Comparison of ENCODE assay signal across 20 mouse cellular contexts in the genomic region with DNA sequence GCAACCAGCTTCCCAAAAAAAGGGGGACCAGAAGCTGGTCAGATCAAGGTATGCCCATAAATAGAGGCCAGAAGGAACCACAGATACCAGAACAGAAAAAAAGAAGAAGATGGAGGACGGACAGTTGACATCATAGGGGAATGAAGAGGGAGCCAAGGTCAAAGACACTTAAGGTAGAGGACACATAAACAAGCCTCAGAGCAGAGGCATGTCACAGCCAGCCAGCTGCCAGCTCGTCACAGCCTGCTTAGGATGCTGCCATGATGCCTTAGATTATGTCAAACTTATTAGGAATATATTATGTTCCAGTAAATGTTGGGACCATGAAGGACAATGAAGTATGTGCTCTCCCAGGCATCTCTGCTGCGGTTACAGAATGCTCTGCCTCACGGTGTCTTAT.
DNase-seq lines count a peak whose midpoint lies in the region; ATAC-seq lines count a peak whose summit lies in the region.
"Had no signal": no experiment of that assay in that cellular context is flagged by ENCODE, and none has a peak within 500 bp of the region (broad histone marks: within the 10 kb centered on the region; RNA-seq: fewer than 3 reads in every experiment).

No protein-coding gene starts in this region.

- H3K36me3 ChIP-seq in forebrain, embryonic 11.5 days (ENCODE audit: control insufficient read depth, insufficient read depth, low read length): no peaks in the 10 kb centered on the region
- no peaks in the 10 kb centered on the region for H3K36me3 ChIP-seq in forebrain, embryonic 16.5 days (ENCODE audit: control insufficient read depth, insufficient read depth)
- peaks cover 34% of the 10 kb centered on the region for H3K36me3 ChIP-seq in heart, embryonic 10.5 days
- H3K36me3 ChIP-seq in heart, embryonic 14.5 days (ENCODE audit: control insufficient read depth, insufficient read depth, low read length): peaks cover 16% of the 10 kb centered on the region
- H3K36me3 ChIP-seq: hindbrain, embryonic 13.5 days had no signal

- no peak overlapping the region for H3K9ac ChIP-seq in forebrain, embryonic 11.5 days (ENCODE audit: low read length)
- H3K9ac ChIP-seq in forebrain, embryonic 16.5 days (replicated peaks; ENCODE audit: low read depth, low read length): no peak overlapping the region
- H3K9ac ChIP-seq in heart, embryonic 14.5 days (ENCODE audit: low read length): no peak overlapping the region
- H3K9ac ChIP-seq: embryonic facial prominence, embryonic 12.5 days; forebrain, embryonic 12.5 days; forebrain, postnatal 0 days; hindbrain, embryonic 13.5 days had no signal

- no peaks in the 10 kb centered on the region for H3K9me3 ChIP-seq in forebrain, embryonic 11.5 days (ENCODE audit: control insufficient read depth, low read length)
- H3K9me3 ChIP-seq in forebrain, embryonic 16.5 days (ENCODE audit: control insufficient read depth, low read length): peaks cover 5% of the 10 kb centered on the region
- H3K9me3 ChIP-seq in heart, embryonic 10.5 days: peaks cover 3% of the 10 kb centered on the region; the same call in 1 of the 2 replicates
- H3K9me3 ChIP-seq in heart, embryonic 14.5 days (ENCODE audit: control insufficient read depth, low read length): peaks cover 6% of the 10 kb centered on the region

- H3K4me2 ChIP-seq in forebrain, embryonic 11.5 days (ENCODE audit: low read depth, low read length, severe bottlenecking): no peak overlapping the region
- H3K4me2 ChIP-seq in forebrain, embryonic 16.5 days (ENCODE audit: low read length): no peak overlapping the region
- no peak overlapping the region for H3K4me2 ChIP-seq in heart, embryonic 14.5 days (ENCODE audit: low read length)
- H3K4me2 ChIP-seq: embryonic facial prominence, embryonic 12.5 days; forebrain, embryonic 12.5 days; hindbrain, embryonic 13.5 days had no signal

- H3K27me3 ChIP-seq in forebrain, embryonic 11.5 days (ENCODE audit: control insufficient read depth, insufficient read depth, low read length): no peaks in the 10 kb centered on the region; the same call in 1 of the 2 replicates
- no peaks in the 10 kb centered on the region for H3K27me3 ChIP-seq in forebrain, embryonic 16.5 days (replicated peaks; ENCODE audit: control insufficient read depth, insufficient read depth, low read length)
- no peaks in the 10 kb centered on the region for H3K27me3 ChIP-seq in heart, embryonic 10.5 days (ENCODE audit: insufficient read depth, poor library complexity, severe bottlenecking)
- no peaks in the 10 kb centered on the region for H3K27me3 ChIP-seq in heart, embryonic 14.5 days (ENCODE audit: control insufficient read depth, insufficient read depth, low read length)
- H3K27me3 ChIP-seq: embryonic facial prominence, embryonic 12.5 days; forebrain, embryonic 12.5 days had no signal

- H3K27ac ChIP-seq in forebrain, embryonic 11.5 days (ENCODE audit: low read depth, low read length): no peak overlapping the region
- H3K27ac ChIP-seq in forebrain, embryonic 16.5 days (ENCODE audit: low read length): no peak overlapping the region
- peak overlapping the region; percentile 67; the same call in 1 of the 2 replicates for H3K27ac ChIP-seq in heart, embryonic 10.5 days
- H3K27ac ChIP-seq in heart, embryonic 14.5 days (replicated peaks in 1 of 2; ENCODE audit: control insufficient read depth in 1 of 2, insufficient read depth in 1 of 2, low read depth in 2 of 2, low read length in 2 of 2): peak overlapping the region; percentile 36 to 39; a peak in 3 of 4 replicates
- H3K27ac ChIP-seq in brown adipose tissue, adult 24 weeks (replicated peaks; ENCODE audit: low read depth, low read length): 0 out of 2 replicates have a peak overlapping the region, but pooled peaks have one; percentile 3
- H3K27ac ChIP-seq: embryonic facial prominence, embryonic 12.5 days; forebrain, embryonic 12.5 days; hindbrain, embryonic 13.5 days; hindbrain, postnatal 0 days had no signal

- no peak for ATAC-seq in forebrain, embryonic 11.5 days (replicated peaks; ENCODE audit: low FRiP score)
- no peak for ATAC-seq in forebrain, embryonic 16.5 days
- no peak for ATAC-seq in heart, embryonic 14.5 days (ENCODE audit: insufficient number of reproducible peaks, insufficient read depth, low FRiP score, low read depth)
- ATAC-seq: forebrain, postnatal 0 days; hindbrain, postnatal 0 days had no signal

- peak; percentile 33 for DNase-seq in forebrain, embryonic 11.5 days (ENCODE audit: low spot score)
- DNase-seq in heart, embryonic 10.5 days (ENCODE audit: low spot score): no peak
- DNase-seq in heart, postnatal 10 days: no peak
- DNase-seq in heart, adult 18-20 months: no peak
- no peak for DNase-seq in B cell, adult 2 months
- DNase-seq: adrenal gland, postnatal 10 days; cerebellum, adult 11-12 months; cerebellum, adult 9-10 months; cerebellum, postnatal 25 days; forebrain, postnatal 0 days; gastrocnemius, postnatal 36 days; kidney, adult 11 months; kidney, adult 9 months had no signal

- intact Hi-C loops in heart, postnatal 10 days (cut with DNase I): no loop called here

- H3K4me3 ChIP-seq in forebrain, embryonic 11.5 days (ENCODE audit: low read depth, low read length): no peak overlapping the region
- H3K4me3 ChIP-seq in forebrain, embryonic 16.5 days (replicated peaks; ENCODE audit: low read length): no peak overlapping the region
- H3K4me3 ChIP-seq in heart, embryonic 10.5 days: no peak overlapping the region
- no peak overlapping the region for H3K4me3 ChIP-seq in heart, embryonic 14.5 days (ENCODE audit: control insufficient read depth in 1 of 2, insufficient read depth in 1 of 2, low read depth in 1 of 2, low read length in 2 of 2)
- H3K4me3 ChIP-seq in brown adipose tissue, adult 24 weeks (ENCODE audit: insufficient read depth, low read depth, low read length): no peak overlapping the region
- H3K4me3 ChIP-seq: embryonic facial prominence, embryonic 12.5 days; forebrain, embryonic 12.5 days; hindbrain, embryonic 13.5 days had no signal

- WGBS in forebrain, embryonic 11.5 days: 89% methylated on average over 4 of the region's 4 CpGs
- 88% methylated on average over 4 of the region's 4 CpGs for WGBS in forebrain, embryonic 16.5 days
- 75% methylated on average over 4 of the region's 4 CpGs for WGBS in heart, embryonic 10.5 days
- 64% methylated on average over 4 of the region's 4 CpGs for WGBS in heart, embryonic 14.5 days

- no peaks in the 10 kb centered on the region for H3K4me1 ChIP-seq in forebrain, embryonic 11.5 days (replicated peaks; ENCODE audit: control insufficient read depth, insufficient read depth, low read length)
- H3K4me1 ChIP-seq in forebrain, embryonic 16.5 days (replicated peaks; ENCODE audit: control insufficient read depth, insufficient read depth, low read length): no peaks in the 10 kb centered on the region; the same call in 1 of the 2 replicates
- H3K4me1 ChIP-seq in heart, embryonic 10.5 days: peaks cover 44% of the 10 kb centered on the region
- H3K4me1 ChIP-seq in heart, embryonic 14.5 days (ENCODE audit: control insufficient read depth in 2 of 2, insufficient read depth in 2 of 2, low read length in 2 of 2): peaks cover 26 to 53% of the 10 kb centered on the region in 2 experiments
- peaks cover 40% of the 10 kb centered on the region for H3K4me1 ChIP-seq in brown adipose tissue, adult 24 weeks (ENCODE audit: control insufficient read depth, insufficient read depth, insufficient read length, low read length)

Comparison
In these comparisons a context has a peak if more than half of its experiments do, and no peak if none do; other contexts are left out.
1. H3K27ac ChIP-seq: peak in heart, embryonic 10.5 days (single experiment), heart, embryonic 14.5 days (2 of 2) and brown adipose tissue, adult 24 weeks (single experiment); none in forebrain, embryonic 11.5 days (single experiment) and forebrain, embryonic 16.5 days (single experiment).